Mouse (Mus musculus) layer of hippocampus, adult 9-10 months (tissue): Measurements from ENCODE around the gene Tbata.
A peak's percentile ranks its signal among the peaks of the same experiment; 100 is the strongest.

Experiments used
- DNase-seq: peaks from one replicate; pipeline ENCODE4 v3.0.0; 2022; ENCODE audit warnings: low spot score

Gene Tbata

DNA sequence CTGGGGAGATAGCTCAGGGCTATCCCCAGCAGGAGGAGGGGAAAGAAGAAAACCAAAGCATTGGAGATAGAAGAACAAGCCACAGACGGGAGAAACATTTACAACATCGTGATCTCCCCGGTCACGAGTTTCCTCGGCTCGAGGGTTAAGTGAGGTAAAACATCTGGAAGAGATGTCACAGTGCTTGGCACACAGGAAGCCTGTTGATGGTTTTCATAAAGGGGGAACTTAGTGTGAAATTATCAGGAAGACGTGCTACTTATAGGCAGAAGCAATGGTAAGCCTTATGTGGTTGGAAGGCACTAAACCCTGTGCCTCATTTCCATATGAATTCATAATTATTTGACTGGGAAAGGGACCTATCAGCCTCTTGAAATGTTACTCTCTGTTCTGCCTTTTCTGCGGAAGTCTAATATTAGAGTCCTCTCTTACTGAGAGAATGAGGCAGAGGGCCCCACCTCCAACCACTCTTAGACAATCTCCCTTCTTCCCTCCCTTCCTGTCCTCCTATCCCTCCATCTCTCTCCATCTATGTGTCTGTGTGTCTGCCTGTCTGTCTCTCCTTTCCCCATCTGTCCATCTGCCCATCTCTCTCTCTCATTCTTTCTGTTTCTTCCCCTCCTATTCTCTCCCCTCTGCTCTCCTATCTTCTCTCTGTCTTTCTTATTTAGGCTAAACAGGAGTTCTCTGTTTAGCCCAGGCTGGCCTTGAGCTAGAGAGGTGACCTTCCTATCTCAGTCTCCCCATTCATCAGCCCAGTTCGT, 4.2 kb upstream of the Tbata start:
- DNase-seq, result no peak

DNA sequence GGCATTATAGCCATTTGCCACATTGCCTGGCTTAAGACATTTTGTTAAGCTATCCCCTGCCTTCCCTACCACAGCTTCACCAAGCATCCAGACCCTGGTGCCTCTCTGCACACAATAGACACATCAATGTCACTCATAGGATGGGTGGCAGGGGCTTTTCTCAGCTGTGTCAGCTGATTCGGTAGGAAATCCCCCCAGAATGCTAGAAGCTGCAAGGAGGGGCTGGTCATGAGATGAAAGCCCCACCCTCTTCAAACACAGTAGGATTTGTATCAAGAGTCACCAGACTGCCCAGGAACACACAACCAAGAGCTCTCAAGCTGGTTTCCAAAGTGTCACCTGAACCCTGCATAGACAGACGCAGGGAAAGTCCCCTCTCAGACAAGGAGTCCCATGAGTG, 3.4 kb upstream of the Tbata start:
- no peak for DNase-seq

DNA sequence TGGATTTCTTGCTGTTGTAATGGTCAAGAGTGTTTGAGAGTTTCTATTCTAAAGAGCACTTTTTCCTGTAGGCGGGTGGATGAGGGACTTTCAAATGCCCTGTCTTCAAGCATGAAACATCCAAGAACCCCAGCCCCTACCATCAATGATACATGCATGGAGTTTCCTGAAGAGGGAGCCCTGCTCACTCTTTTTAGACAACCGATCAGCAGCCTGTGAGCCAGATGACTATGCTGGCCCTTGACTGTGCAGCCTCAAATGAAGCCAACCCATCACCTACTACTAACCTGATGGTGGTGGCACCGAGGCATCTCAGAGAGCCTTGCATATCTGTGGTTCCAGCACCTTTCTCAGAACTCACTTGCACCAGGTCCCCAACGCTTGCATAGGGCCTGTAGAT, 742 bp downstream of the Tbata start:
- no peak for DNase-seq

DNA sequence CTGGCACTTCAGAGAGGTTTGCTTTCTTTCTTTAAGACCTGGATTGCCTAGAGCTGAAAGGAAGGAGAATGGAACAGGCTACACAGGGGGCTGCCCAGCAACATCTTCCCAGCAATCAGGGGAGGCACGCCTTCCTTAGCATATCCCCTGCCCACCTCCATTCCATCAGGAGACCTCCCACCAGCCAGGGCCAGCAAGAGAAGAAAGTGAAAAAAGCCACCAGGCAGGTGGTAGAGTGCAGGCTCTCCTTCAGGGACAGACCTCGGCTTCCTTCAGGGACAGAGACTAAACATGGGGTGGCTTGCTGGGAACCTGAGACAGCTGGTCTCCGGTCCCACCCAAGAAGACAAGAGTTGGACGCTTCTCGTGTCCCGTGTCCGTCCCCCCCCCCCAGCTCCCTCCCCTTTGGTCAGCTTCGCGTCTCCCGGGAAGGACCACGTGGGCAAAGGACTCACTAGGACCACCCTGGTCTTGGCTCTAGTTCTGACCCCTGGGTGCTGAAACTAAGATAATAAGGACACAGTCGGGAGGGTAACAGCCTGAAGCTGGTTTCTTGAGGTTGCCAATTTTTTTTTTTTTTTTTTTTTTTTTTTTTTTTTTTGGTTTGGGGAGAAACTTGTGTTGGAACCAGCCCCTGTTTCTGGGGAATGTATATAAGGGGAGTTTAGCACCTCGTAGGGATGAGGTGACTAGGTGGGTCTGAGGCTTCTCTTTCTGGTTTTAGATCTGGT, 3.1 kb downstream of the Tbata start:
- DNase-seq, result no peak

DNA sequence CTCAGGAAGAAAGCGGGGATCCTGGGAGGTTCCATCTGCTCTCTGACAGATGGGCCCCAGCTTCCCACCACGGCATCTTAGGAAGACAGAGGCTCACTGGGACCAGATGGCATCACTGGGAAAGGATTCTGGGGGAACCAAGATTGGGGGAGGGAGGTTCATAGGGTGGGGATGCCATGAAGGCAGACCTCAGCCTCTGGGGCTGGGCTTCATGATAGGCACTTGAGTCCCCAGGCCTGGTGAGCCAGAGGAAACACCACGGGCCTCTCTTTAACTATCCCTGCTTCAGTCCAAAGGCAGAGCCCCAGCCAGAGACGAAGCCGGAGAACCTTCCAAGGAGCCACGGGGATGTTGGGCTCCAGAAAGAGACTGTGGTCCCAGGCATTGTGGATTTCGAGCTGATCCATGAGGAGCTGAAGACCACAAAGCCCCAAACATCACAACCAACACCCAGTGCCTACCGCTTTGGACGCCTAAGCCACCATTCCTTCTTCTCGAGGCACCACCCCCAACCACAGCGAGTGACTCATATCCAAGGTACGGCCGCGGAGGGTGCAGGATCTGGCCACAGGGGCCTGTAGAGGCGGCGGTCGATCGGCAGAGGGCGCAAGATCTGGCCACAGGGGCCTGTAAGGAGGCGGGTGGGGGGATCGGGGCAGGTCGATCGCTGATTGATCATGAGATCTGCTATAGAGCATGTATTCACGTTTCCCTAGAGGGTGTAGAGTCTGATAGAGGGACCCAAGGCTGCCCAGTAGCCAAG, 3.9 kb downstream of the Tbata start:
- no peak for DNase-seq

DNA sequence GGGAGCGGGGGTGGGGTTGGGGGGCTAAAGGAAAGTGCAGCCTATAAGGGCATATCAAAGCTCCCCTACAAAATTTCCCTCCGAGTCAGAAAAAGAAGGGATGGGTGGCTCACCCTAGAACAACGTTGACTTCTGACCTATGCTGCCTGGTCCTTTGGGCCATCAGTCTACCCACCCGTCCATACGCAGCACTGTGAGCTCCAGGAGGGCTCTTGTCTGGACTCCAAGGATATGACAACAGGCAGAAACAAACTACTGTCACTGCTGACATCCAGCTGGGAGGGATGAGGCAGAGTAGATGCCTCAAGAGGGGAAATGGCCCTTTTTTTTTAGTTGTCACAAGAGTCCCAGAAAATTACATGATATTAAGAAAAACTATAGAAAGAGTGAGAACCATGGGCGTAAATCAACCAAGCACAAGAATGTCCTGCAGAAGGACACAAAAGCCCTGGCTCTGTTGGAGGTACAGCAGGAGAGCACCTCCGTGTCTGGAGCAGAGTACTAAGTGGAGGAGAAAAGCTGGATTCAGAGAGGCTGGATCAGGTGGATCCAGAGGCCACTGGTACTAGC, 4.6 kb downstream of the Tbata start:
- no peak for DNase-seq

DNA sequence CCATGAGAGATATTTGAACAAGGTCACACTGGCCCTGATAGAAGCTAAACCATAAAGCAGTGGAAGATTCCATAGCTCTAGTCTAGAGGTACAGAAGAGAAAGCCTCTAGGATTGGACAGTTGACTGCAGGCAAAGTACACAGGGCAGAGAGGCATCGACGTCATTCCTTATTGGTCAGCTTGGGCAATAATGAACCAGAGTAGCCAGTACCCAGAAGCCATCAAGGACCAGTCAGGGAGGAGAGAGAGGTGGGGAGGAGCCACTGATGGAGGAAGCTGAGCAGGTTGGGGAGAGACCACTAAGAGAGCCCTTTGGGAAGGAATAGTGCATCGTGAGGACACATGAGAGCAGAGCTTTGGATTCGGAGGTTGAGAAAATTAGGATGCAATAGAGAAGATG, 6.0 kb downstream of the Tbata start:
- no peak for DNase-seq

DNA sequence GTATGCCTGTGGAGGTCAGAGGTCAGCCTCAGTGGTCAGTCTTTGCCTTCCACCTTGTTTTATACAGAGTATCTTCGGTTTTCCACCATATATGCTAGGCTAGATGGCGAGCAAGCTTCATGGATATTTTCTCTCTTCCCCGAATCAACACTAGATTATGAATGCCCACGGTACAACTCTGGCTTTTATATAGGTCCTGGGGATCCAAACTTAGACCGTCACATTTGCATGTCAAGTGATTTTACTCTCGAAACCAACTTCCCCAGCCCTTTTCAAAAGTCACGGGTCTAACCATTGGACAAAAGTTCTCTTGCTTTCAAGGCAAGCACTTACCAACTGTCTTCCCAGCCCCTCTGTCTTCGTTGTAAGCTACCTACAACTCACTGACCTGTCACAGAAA, 6.9 kb downstream of the Tbata start:
- no peak for DNase-seq

DNA sequence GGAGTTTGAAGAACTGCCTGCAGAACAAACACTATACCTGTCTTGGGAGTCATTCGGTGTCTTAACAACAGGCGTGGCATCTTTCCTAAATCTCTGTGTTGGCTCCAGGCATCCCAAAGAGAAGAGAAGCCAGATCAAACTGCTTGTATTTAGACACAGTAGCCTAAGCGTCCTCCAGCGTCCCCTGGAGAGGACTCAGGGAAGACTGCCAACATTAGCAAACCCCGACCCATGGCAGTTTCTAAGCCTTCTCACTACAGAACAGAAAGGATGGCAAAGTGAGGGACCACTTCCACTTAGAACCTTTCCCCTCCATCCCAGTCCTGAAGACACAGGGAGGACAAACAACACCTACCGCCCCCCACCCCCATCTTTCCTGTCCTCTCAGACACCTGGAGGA, 8.2 kb downstream of the Tbata start:
- no peak for DNase-seq

DNA sequence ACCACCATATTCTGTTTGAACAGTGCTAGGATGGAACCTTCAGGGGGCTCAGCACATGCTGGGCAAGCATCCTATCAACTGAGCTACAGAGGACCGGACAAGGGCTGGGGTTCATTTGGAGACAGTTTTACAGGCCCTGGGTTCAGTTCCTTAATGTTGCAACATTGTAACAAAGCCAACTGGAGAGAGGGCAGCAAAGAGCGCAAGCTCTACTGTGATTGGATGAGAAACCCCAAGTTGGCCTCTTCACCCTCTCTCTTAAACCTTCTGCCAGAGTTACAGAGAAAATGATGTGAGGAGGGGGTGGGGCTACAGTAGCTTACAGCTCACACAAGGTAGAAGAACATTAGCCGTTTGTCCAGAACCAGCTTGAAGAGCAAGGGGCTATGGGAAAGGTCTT, 15.2 kb downstream of the Tbata start:
- no peak for DNase-seq

DNA sequence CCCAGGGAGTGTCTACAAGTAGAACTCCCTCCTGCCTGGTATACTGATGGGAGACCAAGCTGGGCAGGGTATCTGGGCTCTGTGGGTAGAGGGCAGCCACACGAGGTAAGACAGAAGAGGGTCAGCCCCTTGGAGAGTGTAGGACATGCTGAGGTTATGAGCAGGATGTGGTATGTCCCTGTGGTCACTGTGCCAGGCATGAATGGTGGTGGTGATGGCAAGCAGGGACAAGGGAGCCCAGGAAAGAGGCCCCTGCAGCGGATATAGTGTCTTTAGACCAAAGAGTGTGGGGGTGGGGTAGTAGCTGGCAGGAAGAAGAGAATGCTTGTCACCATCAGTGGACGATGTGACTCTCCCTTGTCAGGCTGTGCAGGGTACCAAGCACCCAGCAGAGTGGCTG, 16.3 kb downstream of the Tbata start:
- DNase-seq, result no peak

DNA sequence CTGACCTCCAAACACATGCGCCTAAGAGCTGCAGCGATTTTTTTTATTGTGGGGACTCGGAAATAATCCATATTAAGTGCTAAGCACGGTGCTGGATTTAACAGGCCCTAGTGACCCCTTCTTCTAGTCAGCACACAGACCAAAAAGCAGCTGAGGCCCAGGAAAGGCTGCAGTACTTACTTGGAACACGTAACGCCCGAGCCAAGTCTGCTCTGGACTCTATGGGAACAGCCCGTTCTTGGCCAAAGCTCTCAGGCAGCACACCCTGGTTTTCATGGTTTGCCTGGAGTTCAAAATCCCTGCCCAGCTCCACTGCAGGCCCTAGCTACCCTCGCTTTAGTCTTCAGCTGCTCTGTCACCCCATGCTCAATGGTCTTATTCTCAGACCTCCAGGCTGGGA, 22.9 kb downstream of the Tbata start:
- DNase-seq, result no peak

DNA sequence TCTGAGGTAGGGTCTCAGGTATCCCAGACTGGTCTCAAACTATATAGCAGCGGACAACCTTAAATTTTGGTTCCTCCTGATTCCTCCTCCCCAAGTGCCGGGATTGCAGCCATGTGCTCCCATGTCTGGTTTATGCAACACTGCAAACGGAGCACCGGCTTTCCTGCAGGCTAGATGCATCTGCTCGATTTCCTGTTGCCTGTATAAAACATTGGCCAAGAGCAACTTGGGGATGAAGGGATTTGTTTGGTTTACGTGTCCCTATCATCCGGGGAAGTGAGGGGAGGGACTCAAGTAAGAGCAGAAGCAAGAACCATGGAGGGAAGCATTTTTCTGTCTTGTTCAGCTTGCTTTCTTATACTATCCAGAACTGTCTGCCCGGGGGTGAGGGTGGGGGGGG, 23.5 kb downstream of the Tbata start:
- DNase-seq, result no peak

DNA sequence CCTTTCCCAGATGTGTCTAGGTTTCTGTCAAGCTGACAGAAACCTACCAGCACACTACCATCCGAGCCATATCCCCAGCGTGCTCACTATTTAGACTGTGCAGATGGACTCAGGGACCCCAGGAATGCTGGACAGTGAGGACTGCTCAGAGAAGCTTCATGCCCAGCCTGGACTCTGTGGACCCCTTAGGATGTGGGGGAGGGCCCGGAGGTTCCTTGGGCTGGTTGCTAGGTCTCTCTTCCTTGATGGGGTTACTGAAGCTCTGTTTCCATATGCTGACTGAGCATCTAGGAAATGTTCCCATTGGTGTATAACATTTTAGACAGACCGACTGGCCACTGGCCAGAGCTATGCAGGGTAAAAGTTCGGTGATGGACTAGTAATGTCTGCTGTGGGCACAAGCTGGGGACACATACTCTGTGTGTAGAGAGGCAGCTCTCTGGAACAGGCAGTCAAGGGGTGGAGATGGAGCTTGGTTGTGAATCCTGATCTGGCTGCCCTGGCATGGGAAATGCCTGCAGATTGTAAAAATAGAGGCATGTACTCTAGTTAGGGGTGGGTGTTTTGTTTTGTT, 24.1 kb downstream of the Tbata start:
- no peak for DNase-seq

DNA sequence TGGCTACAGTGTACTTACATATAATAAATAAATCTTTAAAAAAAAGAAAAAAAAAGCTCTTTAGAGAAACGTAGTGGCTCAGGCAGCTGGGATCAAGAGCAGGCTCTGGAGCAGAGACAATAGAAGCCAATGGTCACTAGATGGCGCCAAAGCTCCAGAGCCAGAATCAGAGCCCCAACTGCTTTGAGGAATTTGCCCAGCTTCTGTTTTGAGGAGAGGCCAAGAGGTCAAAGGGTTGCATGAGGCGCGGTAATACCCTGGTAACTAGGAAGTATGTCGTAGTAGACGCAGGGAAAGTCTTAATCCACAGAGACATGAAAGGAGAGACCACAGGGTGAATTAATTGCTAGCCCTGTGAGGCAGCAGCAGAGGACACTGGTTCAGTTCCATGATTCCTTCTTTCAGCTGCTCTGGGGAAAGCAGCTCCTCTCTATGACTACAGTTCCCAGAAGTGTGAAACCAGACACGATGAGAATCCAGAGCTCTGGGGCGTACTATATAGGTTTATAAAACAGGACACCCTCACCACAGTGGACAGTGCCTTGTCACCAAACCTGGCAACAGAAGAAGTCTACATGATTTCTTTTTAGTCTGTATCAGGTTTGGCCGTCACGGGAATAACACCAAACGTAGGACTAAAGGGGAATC, 27.9 kb downstream of the Tbata start:
- peak; percentile 65 for DNase-seq

DNA sequence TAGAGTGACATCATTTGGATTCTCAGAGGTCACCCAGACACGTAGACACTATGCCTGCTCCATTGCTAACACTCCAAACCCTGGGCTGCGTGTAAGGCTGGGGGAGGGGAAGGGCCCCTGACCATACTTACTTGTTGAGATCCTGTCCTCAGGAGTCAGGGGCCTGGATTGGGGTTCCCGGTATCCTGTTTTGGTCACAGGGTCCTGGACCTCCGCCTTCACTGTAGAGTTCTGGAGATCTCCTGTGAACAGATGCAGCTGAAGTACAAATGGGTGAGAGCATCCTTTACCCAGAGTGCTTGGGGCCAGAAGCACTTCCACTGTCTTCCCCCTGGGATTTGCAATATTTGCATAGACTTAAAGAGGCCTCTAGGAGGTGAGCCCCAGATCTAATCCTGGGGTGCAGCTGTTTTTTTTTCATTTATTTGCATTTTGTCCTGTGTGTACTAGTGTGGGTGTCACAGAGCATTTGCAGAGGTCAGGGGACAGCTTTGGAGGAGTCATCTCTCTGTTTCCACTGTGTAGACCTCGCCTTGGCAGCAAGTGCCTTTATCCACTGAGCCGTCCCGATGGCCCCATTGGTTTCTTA, 28.6 kb downstream of the Tbata start:
- DNase-seq, result no peak

DNA sequence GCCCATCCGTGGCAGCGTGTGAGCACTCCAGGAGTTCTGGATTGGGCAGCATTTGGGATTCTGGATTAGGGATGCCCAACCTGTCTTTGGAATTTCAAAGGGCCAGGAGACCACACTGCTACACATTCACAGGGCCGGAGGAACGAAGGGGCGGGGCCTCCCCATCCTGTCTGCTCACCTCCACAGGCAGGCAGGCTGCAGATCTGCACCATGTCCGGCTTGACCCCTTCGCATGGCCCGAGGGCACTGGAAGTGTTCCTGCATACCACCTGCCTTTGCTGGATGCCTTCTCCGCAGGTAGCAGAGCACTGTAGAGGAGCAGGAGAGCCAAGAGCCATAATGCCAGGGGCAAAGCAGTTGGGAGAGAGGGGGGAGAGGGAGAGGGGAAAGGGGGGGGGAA, 29.2 kb downstream of the Tbata start:
- no peak for DNase-seq

DNA sequence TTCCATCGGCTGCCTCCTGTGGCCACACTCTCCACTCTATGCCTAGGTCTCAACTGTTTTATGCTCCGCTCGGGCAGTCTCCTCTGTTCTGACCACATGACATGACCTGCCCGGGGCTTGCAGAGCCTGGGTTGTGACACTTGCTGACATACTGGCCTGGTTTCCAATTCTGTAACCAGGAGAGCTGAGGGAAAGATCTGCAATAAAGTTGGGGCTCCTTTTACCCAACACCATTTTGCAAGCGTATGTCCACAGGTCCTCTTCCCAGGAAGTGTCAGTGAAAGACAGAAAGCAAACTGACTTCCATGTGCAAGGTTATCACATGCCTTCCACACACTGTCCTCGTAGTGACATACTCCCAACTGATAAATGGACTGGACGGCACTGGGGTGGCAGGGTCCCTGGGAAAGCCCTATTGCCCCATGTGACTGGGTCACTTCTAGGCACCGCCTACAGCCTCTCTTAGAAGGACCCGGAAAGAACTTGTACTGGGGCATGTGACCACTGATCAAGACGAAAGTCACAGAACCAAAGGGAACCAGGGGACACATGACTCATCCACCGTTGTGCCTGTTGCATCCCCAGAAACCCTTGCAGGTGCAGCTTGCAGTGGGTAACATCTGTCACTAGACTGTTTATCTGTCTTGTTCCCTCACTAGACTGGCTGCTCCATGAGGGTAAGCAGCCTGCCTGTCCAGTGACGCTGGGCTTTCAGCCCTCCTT, 30.0 kb downstream of the Tbata start:
- no peak for DNase-seq

DNA sequence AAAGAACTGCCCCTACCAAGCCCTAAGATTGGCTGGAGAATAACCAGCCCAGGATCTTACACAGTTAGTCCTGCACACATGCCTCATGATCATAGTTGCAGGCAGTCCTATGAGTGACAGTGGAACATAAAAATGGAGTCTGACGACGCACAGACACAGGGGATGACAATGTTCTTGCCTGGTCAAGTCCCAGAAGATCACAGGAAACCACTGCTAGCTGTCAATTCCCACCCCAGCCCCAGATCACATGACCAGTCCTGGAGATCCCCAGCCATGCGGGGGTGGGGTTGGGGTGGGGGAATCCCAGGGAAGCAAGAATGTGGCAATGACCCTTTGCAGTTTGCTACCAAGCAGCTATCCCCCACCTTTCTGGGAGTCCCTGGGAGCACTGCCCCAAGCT, 32.2 kb downstream of the Tbata start:
- DNase-seq, result no peak

DNA sequence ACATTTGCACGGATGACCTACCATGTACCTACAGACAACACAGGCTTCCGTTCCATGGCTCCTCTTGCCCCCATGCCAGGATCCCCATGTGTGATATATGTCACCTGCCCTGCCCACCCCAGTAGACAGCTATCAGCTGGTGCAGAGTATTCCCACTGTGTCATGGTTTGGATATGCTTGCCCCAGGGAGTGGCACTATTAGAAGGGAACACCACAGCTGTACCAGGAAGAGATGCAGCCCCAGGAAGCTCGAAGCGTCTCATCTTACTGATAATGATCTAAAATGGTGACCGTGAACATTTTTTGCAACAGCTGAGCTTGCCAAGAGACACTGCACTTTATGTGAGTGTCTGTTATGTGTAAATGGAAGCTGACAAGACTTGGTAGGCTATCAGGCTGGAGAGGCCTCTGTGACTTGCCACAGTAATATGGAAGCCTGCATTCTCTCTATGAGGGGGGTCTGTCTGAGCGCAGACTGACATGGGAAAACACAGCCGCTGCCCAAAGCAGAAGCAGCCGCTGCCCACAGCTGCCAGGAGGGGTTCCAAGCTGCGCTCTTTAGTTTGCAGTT, 36.4 kb downstream of the Tbata start:
- no peak for DNase-seq

DNA sequence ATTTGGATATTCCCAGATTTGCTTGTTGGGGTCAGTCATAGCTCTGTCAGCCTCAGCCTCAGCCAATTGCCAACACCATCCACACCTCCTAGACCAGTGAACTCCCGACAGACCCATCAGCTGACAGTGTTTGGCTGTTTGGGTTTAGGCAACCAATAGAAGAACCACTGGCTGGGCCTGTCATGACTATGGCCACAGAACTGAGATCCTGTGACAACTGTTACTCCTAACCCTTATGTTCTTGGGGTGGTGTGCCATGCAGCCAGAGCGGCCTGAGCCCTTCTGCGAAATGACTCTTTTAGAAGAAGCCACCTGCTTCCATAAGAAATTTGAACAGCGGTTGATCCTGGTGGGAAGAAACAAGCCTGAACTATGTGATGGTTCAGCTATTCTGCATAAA, 39.4 kb downstream of the Tbata start:
- DNase-seq, result no peak
